Mouse (Mus musculus) lung, postnatal 0 days (tissue): ENCODE data around the gene Mfsd4b5.

Experiments used
- CTCF ChIP-seq: IDR thresholded peaks from 2 replicates; pipeline ENCODE4 v1.5.1; 2016; ENCODE audit warnings: antibody characterized with exemption, mild to moderate bottlenecking
- EP300 ChIP-seq: IDR thresholded peaks from 2 replicates; pipeline ENCODE4 v1.6.1; 2016; ENCODE audit warnings: antibody characterized with exemption, mild to moderate bottlenecking, control low read depth

GRCm38 (mm10) chr10:39977346-39977745 lies 9.1 kb downstream of the Mfsd4b5 start:
- TF ChIP-seq CTCF (no peak), EP300 (no peak)
